Mouse (Mus musculus): ENCODE results near the gene Gm17455. TPM values are rescaled to one million over a fixed set of nuclear protein-coding genes. Genes with fewer than 3 reads are reported as not detected.
A peak's percentile ranks its signal among the peaks of the same experiment; 100 is the strongest.

The Gm17455 gene
- total RNA-seq, 2 experiments from 2014 or later: 0.44 to 1.3 TPM

DNA sequence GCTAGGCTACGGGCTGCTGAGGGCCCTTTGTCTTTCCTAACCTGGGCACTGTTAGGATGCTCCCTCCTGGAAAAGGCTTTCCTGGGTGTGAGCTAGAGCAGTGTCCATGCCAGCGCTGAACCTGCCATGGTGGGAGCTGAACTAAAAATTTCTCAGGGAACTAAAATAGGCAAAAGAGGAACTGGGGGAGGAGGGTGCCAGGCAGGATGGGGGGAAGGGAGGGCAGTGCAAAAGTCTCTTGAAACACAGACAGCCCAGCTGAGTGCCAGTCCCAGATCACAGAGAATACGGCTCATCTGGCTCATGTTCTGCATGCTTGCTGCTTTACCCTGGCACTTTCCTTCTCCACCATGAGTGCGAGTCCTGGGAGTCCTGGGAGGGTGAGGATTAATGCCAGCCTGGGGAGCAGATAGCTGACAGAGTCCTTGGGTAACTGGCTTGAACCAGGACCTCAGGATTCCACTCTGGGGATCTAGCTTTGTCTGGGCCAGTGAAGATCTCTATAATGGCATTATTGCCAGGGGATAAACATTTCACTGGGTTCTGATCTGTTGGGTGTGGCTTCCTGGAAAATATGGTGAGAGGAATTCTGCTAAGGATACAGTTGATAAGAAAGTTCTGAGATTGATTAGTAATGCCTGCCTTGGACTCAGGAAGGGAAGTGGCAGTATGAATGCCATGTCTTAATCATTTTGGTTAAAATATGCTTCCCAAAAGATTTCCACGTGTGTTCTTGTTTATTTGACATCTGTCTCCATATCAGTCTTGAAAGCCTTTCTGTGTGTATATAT, 27.7 kb upstream of the Gm17455 start:
- DNase-seq (ENCODE audit: low spot score in 2 of 2): peak in 1 of 2 experiments; percentile 37
- intact Hi-C loops (cut with DNase I): no loop called here

DNA sequence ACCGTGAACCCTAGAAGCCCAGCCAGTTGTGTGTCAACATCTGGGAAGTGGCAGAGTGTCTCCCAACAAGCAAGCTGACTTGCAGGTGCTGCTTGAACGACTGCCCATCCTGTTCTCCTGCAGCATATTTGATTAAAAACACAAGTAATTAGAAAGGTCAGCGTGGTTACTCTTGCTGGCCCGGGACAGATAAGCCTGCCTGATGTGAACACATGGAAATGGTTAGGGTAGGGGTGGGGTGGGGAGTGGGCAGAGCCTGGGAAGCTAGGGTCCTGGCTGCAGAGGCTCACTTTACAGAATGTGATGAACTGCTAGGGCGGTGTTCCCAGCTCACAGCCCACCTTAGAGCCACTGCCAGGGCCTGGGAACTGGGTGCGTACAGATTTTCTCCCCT, 26.0 kb upstream of the Gm17455 start:
- intact Hi-C loops (cut with DNase I): no loop called here
- DNase-seq (ENCODE audit: low spot score in 2 of 2): no peak

DNA sequence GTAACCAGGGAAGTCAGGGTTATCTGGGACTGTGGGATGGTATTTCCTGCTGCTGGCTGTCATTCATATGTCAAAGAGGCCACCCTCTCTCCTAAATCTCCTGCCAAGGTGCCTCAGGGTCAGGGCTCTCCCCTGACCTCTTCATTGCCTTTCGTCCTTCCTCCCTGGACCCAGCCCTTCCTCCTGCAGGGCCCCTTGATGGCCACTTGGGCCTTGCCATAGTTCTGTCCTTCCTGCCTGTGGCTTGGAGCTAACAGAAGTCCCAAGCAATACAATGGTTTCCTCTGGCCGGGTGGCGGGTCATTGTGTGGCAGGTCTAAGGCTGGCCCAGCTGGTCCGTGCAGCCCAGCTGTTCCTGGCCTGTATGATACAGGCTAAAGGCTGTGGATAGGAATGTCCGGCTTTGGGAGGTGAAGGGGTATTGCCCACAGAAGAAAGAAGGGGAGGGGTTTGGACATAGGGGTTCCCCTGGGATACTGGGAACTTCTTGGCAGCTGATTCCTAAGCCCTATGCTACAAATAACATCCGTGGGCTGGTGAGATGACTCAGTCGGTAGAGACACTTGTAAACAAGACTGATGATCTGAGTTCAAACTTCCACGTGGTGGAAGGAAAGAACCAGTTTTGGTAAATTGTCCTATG, 25.5 kb upstream of the Gm17455 start:
- peak in 1 of 2 experiments; percentile 24 for DNase-seq (ENCODE audit: low spot score in 2 of 2)
- intact Hi-C loops (cut with DNase I): no loop called here

DNA sequence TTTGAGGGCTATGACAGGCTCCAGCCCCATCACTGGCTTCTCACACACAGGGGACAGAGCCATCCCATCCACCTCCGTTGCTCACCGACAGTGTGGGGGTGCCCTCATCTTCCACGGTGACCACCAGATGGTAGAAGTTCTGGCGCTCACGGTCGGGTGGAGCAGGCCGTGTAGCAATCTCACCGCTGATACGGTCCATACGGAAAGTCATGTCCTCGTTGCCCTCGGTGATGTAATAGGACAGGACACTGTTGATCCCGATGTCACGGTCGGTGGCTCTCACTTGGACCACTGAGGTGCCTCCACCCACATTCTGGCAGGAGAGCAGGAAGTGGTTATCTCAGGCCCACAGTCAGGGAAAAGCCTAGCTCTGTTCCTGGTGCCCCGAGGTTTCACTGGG, 22.8 kb upstream of the Gm17455 start:
- DNase-seq (ENCODE audit: low spot score in 2 of 2): no peak
- intact Hi-C loops (cut with DNase I): no loop called here

DNA sequence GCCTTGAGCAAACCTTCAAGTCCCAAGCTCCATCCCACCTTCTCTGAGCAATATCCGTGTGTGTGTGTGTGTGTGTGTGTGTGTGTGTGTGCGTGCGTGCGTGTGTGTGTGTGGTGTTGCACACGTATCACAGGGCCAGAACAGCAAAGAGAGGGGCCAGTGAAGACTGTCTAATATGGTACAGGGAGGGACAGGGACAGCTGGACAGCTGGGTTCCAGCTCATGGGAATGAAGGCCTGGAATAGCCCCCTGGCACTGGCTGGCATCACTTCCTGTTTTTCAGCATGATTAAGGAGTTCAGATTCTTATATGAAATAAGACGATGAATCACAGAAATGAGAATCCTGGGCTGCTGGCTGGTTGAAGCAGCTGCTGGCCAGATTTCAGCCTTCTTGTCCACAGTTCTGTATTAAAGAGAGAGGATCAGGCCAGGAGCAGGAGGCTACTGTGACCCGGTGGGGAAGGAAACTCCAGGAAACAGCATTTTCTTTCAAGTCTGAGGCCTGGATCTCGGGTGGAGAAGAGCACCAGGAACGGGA, 20.0 kb upstream of the Gm17455 start:
- DNase-seq (ENCODE audit: low spot score in 2 of 2): no peak
- intact Hi-C loops (cut with DNase I): no loop called here

DNA sequence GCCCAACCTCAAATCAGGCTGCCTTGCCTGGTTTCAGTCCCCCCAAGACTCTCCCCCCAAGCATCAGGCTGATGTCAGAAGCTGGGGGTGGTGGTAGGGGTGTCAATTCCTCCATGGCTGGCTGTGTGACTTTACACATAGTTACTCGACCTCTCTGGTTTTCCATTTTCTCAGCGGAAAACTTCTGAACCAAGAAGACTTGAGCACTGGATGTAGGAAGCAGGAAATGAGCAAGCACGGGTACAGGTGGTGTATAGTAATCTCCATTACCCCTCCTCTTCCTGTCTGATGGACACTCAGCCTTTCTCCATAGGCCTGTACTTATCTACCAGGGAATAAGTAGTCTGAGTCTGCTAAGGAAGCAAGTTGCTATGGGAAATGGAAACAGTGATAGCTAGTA, 19.3 kb upstream of the Gm17455 start:
- DNase-seq (ENCODE audit: low spot score in 2 of 2): no peak
- intact Hi-C loops (cut with DNase I): no loop called here

DNA sequence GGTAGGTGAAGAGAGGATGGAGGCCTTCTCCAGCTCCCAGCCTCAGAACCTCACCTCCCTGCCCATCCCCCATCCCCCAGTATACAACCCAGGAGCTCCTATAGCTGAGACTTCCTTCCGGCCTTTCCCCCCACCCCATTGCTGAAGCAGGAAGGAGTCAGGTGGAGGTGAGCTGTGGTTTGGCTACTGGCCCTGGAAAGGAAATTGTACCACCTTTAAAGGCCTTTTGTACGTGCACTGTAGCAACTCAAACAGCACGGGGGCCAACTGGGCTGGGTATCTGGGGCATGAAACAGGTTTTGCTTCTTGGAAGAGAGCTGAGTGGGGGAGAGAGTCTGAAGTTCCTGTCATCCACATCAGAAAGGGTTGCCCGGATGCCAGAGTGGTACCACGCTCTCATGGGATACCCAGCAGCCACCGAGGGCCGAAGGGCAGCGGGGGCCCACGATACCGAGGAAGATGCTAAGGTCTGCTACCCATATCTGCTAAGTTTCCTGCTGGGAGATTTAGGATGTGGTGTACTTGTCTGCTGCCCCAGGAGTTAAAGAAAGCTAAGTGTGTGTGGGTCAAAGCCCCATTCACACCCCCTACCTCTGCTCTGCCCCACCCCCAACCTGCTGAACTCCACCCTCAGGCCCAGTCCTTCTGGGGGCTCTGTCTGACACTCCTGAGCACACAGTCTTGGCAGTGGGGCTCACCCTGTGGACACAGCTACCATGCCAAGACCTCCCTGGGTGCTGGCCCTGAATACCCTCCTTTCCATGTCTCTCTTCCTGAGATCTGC, 18.2 kb upstream of the Gm17455 start:
- no peak for DNase-seq (ENCODE audit: low spot score in 2 of 2)
- intact Hi-C loops (cut with DNase I): no loop called here

DNA sequence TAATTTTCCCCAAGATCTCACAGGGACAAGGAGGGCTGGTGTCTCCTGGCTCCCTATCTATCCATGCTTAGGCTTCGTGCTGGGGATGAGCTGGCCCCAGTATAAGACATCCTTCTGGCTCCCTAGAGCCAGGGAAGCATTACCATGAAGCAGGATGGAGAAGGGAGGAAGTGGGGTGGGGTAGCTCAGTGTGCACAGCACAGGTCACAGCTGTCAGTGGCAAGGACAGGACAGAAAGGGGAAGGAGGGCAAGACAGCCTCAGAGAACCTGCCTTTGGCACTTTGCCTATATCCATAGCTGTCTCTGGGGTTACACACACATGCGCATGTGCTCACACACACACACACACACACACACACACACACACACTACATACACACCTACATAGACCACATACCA, 11.2 kb upstream of the Gm17455 start:
- intact Hi-C loops (cut with DNase I): no loop called here
- no peak for DNase-seq (ENCODE audit: low spot score in 2 of 2)

DNA sequence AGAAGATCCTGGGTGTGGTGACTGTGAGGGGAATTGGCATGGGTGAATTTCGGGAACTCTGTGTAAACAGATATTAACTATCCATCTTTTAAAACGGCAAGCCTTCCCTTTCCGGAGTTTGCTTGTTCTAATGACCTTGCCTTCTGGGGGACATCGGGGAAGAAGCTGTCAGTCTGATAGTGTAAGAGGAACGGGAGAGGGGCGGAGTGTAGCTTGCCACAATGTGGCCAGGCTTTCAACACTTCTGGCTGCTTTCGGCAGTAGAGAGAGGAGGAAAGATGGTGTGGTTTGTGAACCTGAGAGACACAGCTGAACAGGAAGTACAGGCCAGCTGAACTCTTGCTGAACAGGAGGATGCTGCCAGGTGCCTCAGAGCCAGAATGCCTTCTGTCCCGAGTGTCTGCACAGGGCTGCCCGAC, 10.1 kb upstream of the Gm17455 start:
- intact Hi-C loops (cut with DNase I): no loop called here

DNA sequence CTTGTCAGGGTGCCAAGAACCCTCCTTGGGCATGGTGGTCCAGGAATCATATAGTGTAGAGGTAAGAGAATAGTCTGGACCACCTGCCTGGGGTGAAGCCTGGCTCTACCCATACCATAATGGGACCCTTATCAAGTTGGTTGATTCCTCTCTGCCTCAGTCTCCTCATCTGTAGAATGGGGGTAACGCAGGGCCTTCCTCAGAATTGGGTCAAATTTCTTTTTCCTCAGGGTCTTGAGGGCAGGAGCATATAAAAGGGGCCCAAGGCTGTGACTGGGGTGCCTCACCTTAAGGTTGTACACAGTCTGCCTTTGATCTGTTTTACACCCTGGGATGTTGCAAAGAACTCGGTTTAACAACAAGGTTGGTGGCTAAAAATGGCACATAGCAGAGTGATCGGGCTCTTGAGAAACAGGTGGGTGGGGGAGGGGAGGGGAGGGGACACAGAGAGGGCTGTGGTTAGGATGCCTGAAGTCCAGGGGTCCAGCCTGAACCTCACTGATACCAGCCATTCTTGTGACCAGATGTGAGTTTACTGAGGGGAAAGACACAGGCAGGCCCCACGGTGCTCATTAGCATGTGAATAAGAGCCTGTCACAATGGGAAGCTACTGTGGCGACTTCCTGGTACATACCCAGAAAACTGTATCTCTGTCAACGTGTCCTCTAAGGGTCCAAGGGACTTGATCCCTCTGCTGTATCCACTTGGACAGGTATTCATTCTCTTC, 9.2 kb upstream of the Gm17455 start:
- no peak for DNase-seq (ENCODE audit: low spot score in 2 of 2)
- intact Hi-C loops (cut with DNase I): no loop called here

More for the DNA sequence above, 10.1 kb upstream of the Gm17455 start:
- DNase-seq (ENCODE audit: low spot score in 2 of 2): no peak

DNA sequence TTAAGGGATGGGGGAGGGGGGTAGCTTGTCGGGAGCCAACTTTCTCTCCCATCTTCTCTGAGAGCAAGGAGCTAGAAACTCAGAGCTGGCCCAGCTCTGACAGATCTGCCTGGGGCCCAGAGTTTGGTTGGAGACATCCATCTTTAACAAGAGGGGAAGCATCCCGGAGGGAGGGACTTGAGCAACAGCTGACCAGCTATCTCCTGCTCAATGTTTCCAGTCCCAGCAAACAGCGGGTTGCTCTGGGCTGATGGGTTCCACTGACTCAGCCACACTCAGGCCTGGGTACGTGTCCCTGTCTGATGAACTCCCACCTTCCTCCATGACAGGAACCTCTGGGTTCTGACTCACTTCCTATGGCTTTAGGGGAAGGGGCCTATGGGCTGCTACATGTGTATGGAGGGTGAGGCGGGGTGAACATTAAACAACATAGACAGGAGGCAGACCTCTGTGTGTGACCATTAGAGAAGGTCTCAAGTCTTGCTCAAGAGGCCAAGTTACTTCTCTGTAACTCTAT, 8.6 kb upstream of the Gm17455 start:
- no peak for DNase-seq (ENCODE audit: low spot score in 2 of 2)

DNA sequence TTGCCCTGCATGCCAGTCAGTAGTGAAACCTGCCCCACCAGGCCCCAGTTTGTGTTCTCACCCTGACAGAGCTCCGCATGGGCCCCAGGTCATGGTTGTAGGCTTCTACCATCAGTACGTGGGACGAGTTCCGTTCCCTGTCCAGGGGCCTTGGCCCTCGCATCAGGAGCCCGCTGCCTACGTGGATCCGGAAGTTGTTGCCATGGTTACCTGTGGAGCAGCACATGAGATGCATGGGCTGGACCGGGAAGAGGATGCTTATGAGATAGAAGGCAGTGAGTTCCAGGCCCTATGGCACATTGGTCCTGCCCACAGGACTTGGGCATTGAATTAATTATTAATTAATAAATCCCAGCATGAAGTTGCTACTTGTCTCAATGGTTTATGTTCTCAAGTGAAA, 7.9 kb upstream of the Gm17455 start:
- intact Hi-C loops (cut with DNase I): no loop called here
- no peak for DNase-seq (ENCODE audit: low spot score in 2 of 2)

More for the DNA sequence above, 8.6 kb upstream of the Gm17455 start:
- intact Hi-C loops (cut with DNase I): no loop called here

DNA sequence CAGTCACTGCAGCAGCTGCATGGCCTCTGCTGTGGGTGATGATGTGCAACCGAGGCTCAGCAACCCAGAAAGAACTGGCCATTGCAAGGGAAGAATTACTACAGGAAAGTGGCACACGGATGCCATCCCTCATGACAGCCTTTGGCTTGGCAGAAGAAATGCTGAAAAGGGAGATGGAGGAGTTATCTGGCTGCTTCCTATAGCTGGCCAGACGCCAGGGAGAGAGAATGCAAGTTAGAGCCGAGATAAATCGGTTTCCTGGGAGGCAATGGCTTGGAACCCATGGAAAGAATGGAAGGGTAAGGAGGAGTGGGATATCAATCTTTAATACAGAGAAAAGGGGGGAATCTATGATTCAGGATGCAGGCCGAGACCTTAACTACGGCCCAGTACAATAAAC, 4.6 kb upstream of the Gm17455 start:
- intact Hi-C loops (cut with DNase I): no loop called here
- DNase-seq (ENCODE audit: low spot score in 2 of 2): peak; percentile 32 to 55

DNA sequence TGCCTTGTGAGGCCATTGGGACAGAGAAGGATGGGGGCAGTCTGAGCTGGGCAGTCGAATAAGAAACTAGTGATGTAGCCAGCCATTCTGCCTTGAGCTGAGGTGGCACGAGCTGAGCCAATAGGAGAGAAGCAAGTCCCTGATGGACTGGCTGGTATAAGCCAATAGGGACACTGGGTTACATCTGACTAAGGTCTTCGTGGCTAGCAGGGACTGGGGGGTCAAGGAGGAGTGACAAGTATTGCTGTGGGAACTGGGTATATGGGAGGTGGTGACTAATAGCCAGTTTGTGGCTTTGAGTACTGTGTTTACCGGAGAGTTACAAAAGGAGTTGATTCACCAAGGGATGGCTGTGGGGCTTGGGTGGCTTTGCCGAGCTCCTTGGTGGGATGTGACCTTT, 3.9 kb upstream of the Gm17455 start:
- intact Hi-C loops (cut with DNase I): no loop called here
- DNase-seq (ENCODE audit: low spot score in 2 of 2): no peak

DNA sequence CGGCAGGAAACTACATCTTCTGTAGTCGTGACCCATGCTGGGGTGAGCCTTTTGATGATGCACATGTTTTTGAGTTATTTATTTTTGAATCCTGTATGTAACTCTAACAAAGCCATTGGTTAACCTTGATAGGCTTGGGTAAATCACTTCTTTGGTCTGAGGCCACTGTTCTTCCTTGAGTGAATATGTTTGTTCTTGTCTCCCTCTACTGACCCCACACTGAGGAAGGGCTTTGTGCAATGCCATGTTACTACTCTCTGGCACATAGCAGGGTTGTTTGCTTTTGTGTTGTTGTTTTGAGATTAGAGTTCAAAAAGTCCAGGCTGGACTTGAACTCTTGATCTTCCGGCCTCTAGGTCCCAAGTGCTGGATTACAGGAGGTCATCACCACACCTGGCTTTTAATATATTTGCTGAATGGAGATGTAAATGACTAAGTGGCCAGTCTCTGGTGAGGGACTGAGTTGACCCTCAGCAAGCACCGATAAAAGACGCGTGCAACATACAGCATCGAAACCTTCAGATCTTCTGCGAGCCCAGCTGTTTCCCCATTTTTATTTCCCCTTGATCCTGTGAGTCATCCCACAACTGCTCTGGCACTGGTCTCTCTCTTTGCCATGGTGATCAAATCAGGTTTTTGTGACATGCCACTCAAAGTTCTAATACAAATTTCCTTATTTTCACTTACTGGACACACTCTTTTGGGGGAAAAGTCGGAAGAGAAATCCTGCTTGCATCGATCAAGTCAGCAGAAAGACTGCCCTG, 1.3 kb upstream of the Gm17455 start:
- intact Hi-C loops (cut with DNase I): no loop called here
- DNase-seq (ENCODE audit: low spot score in 2 of 2): no peak

DNA sequence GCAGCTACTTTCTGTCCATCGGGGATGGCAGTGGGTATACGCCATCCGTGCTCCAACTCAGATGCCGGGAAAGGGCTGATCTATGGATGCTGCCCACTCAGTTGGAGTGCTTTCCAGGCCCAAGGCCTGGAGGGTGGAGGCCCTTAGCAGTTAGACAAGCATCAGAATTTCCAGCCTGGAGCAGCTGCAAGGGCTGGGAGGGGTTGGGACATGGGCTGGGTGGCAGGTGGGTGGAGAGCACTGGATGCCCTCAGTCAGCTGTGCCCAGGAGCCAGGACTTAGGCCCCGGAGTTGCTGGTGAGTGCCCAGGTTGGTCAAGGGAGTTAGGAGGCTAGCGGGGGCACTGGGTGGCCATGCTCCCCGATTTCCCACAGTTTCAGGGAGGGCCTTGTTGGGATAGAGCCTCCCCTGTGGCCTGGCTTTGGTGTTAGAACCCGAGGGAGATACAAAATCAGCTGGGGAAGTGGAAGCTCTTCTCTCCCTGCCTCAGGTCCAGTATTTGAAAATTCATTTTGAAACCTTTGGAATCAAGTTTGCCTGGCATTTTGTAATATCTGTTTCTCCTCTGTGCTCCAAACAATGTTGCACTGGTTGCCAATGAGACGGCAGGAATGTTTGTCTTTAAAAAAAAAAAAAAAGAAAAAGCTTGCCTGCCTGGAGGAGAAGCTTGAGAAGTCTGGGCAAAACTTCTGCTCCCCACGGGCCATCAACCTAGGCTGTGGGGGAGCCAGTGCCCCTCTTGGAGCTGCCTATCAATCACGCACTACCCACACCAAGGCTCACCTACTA, 1.2 kb downstream of the Gm17455 start:
- intact Hi-C loops (cut with DNase I): no loop called here

DNA sequence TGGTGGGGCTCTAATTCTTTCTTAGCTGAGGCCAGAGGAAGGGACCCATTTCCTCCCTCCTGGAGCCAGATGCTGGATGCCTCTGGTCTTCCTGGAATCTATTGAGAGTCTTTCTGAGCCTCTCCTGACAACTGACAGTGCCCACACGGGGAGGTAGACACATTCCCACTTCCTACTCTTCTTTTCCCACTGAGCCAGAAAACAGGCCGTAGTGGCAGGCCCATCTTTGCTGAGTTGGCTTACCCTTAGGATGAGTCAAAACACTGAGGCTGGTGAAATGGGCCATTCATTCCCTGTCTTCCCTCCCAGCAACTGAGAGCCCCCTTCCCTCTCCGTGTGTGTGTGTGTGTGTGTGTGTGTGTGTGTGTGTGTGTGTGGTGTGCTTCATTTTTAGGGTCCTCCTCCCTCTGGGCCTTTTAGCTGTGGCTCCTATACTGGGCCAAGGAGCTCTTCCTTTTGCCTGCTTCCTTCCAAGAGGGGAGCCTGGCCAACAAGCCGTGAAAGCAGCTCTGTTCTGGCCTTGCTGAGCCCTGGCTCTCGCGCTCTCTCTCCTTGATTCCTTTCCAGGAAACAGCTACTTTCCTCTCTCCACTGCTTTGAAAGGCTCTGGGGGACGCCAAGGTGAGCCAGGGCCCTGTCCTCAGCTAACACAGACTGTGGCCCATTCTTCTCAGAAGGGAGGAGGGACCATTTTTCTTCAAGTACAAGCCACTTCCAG, 6.1 kb downstream of the Gm17455 start:
- intact Hi-C loops (cut with DNase I): no loop called here
- peak; percentile 34 to 74 for DNase-seq (ENCODE audit: low spot score in 2 of 2)

More for the DNA sequence above, 1.2 kb downstream of the Gm17455 start:
- DNase-seq (ENCODE audit: low spot score in 2 of 2): no peak
